Mouse (Mus musculus) intestine, embryonic 15.5 days (tissue): ENCODE measurements around the gene 1700017B05Rik. TPM values are rescaled to one million over a fixed set of nuclear protein-coding genes. Genes with fewer than 3 reads are reported as not detected.

Experiments used
- polyA plus RNA-seq: library from polyadenylated mRNA; unstranded; fragments of >200 nt; fragmentation: Nextera tagmentation; extraction: Ambion mirVana; gene quantifications from 2 replicates; pipeline ENCODE4 v1.2.1, GENCODE M21; 2015

1700017B05Rik gene
- polyA plus RNA-seq, 1 experiment from 2014 or later: 27.7 TPM

Other genes with a start within 250 kb of the 1700017B05Rik start
- 26.0 and 26.4 TPM in 2 replicates for gene Sin3a, start 190.6 kb downstream of the 1700017B05Rik start, polyA plus RNA-seq
- gene Man2c1, start 131.9 kb downstream of the 1700017B05Rik start, polyA plus RNA-seq: 50.6 and 55.6 TPM in 2 replicates
- 7.1 and 7.6 TPM in 2 replicates for gene Neil1, start 114.3 kb downstream of the 1700017B05Rik start, polyA plus RNA-seq
- gene Commd4, start 104.3 kb downstream of the 1700017B05Rik start, polyA plus RNA-seq: 83.8 and 104 TPM in 2 replicates
- not detected in 2 replicates for gene Trcg1, start 26.1 kb downstream of the 1700017B05Rik start, polyA plus RNA-seq
- 25.0 and 30.1 TPM in 2 replicates for gene Ppcdc, start 177.5 kb upstream of the 1700017B05Rik start, polyA plus RNA-seq
- gene Scamp5, start 205.4 kb upstream of the 1700017B05Rik start, polyA plus RNA-seq: 14.1 and 16.4 TPM in 2 replicates
- 7.0 and 8.1 TPM in 2 replicates for gene Rpp25, start 241.4 kb upstream of the 1700017B05Rik start, polyA plus RNA-seq